Mouse (Mus musculus): ENCODE measurements around the gene Smim6.

Gene Smim6

GRCm38 (mm10) chr11:115894755-115895520 lies 16.9 kb upstream of the Smim6 start:
- TF ChIP-seq GATA4 (IDR thresholded peaks at IDR 0.05; ENCODE audit: insufficient replicate concordance, low read length), result no peak

- TF ChIP-seq GATA4 (IDR thresholded peaks at IDR 0.05; ENCODE audit: insufficient replicate concordance, low read length), result no peak
Measured at GRCm38 (mm10) chr11:115898446-115898845, 13.4 kb upstream of the Smim6 start.

- no peak for TF ChIP-seq GATA4 (IDR thresholded peaks at IDR 0.05; ENCODE audit: insufficient replicate concordance, low read length)
Measured at GRCm38 (mm10) chr11:115898886-115899285, 12.9 kb upstream of the Smim6 start.

GRCm38 (mm10) chr11:115899486-115900266 lies 12.1 kb upstream of the Smim6 start, which contains the start of gene Smim5:
Gene Smim5, plus strand, starts transcription at chr11:115899966.
- no peak for TF ChIP-seq GATA4 (IDR thresholded peaks at IDR 0.05; ENCODE audit: insufficient replicate concordance, low read length)

GRCm38 (mm10) chr11:115900561-115901337 lies 11.1 kb upstream of the Smim6 start:
- no peak for TF ChIP-seq GATA4 (IDR thresholded peaks at IDR 0.05; ENCODE audit: insufficient replicate concordance, low read length)

GRCm38 (mm10) chr11:115901338-115902161 lies 10.3 kb upstream of the Smim6 start:
- TF ChIP-seq GATA4 (IDR thresholded peaks at IDR 0.05; ENCODE audit: insufficient replicate concordance, low read length), result no peak

GRCm38 (mm10) chr11:115902177-115902576 lies 9.6 kb upstream of the Smim6 start:
- no peak for TF ChIP-seq GATA4 (IDR thresholded peaks at IDR 0.05; ENCODE audit: insufficient replicate concordance, low read length)

GRCm38 (mm10) chr11:115902831-115903230 lies 9.0 kb upstream of the Smim6 start:
- TF ChIP-seq GATA4 (IDR thresholded peaks at IDR 0.05; ENCODE audit: insufficient replicate concordance, low read length), result no peak

- no peak for TF ChIP-seq GATA4 (IDR thresholded peaks at IDR 0.05; ENCODE audit: insufficient replicate concordance, low read length)
Measured at GRCm38 (mm10) chr11:115903384-115904230, 8.2 kb upstream of the Smim6 start.

GRCm38 (mm10) chr11:115904231-115904955 lies 7.4 kb upstream of the Smim6 start:
- TF ChIP-seq GATA4 (IDR thresholded peaks at IDR 0.05; ENCODE audit: insufficient replicate concordance, low read length), result no peak

- no peak for TF ChIP-seq GATA4 (IDR thresholded peaks at IDR 0.05; ENCODE audit: insufficient replicate concordance, low read length)
Measured at GRCm38 (mm10) chr11:115904956-115905790, 6.6 kb upstream of the Smim6 start.

GRCm38 (mm10) chr11:115906116-115906515 lies 5.7 kb upstream of the Smim6 start:
- no peak for TF ChIP-seq GATA4 (IDR thresholded peaks at IDR 0.05; ENCODE audit: insufficient replicate concordance, low read length)

Data from liver, adult (tissue).